Mouse (Mus musculus): Measurements from ENCODE around the gene Slc12a7. TPM values are rescaled to one million over a fixed set of nuclear protein-coding genes. Genes with fewer than 3 reads are reported as not detected.
A peak's percentile ranks its signal among the peaks of the same experiment; 100 is the strongest.
"Not testable (repeated sequence)": the region's sequence is repeated elsewhere in the genome, so short reads cannot be mapped to it uniquely, and the experiment has no call there.

Slc12a7 gene
- 1 to 10 TPM; 6.0 to 7.3 TPM for total RNA-seq (2021)

DNA sequence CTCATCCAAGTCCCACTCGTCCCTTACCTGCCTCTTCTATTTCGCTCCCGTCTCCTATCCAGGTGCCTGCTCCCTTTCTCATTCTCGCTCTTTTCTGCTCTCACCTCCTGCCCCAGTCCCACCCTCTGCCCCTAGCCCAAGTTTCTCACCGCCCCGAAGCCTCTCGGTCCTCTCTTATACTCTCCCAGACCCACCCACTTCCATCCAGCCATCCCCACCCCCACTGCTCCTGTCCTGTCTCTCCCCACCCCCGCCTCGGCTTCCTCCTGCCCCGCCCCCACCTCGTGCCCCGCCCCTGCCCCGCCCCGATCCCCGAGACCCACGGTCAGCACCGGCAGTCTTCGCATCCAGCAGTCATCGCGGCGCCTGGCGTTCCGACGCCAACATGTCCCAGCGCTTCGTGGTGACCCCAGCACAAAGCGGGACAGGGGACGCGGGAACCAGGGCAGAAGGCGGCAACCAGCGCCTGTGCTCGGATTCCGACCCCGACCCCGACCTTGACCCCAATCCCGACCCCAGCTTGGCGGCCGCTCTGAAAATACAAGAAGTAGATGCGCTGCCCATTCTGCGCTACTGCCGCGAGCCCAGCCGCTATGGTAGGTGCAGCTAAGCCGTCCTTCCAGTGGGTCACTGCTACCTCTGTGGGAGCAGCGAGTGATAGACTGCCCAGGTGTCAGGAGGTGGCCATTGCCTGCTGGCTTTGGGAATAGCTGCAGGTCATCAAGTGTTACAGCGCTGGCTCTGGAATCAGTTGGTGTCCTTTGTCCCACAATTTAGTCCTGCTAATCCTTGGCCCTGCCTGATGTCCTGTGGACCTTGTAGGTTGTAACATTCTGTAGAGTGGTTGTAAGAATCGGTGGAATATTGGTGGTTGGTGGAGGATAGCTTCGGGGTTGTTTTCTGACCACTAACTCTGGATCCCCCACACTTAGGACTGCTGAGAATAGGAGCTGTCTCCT lies at the start of gene Slc12a7:
Gene Slc12a7 (plus strand): TSS at position 353 of the 959 bp plus-strand sequence.
- peak in 1 of 2 experiments; percentile 45 for DNase-seq (ENCODE audit: extremely low spot score in 1 of 2, low spot score in 2 of 2)
- intact Hi-C loops (cut with DNase I), result no loop called here

DNA sequence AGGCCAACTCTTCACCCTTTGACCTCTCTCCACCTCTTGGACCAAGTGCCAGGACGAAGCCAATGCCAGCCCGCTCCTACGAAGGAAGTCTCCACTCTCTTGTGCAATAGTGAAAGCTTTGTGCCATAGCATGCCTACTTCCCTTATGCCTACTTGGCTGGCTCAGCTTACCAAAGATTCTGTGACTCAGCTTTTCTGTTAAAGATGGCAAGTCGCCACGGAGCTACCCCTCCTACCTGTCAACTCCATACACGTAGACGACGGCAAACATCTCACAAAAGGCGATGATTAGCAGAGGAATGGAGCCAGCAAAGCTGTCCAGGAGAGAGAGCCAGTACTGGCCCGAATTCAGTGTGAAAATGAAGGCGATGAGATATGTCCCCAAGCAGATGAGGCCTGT lies 49.2 kb upstream of the Slc12a7 start:
- intact Hi-C loops (cut with DNase I), result no loop called here
- DNase-seq (ENCODE audit: extremely low spot score in 1 of 2, low spot score in 2 of 2), result peak in 1 of 2 experiments; percentile 4

DNA sequence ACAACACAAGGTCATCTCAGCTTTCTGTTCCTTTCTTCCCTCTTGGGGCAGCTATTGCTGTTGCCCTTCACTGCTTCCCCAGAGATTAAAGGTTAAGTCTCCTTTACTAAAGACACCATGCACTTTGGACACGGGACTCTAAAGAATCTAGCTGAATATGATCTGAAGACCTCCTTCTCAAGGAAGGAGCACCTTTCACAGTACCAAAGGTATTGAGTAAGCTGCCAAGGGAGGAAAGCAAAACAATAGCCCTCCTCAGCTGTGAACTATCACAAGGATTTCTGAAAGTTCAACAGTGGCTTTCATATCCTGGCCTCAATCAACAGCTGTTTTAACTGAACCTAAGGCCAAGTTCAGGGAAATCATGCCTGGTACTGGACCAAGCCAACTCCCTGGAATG lies 48.5 kb upstream of the Slc12a7 start:
- DNase-seq (ENCODE audit: extremely low spot score in 1 of 2, low spot score in 2 of 2), result no peak
- intact Hi-C loops (cut with DNase I), result no loop called here

DNA sequence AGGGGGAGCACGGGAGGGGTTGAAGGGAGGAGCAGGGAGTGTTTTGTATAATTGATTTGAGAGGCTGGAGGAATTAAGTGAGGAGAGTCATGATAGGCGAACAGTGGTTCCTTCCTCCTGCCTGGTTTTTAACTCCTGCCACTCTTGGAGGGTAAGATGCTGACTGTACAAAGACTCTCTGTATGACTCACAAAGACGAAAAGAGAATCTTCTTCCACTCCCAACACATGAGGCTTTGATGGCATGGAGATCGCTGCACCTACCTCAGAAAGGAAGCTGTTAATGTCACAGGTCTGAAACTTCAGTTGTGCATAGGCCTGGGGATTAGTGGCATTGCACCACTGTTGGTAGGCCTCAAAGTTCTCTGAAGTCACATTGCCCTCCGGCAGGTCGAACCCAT lies 47.4 kb upstream of the Slc12a7 start:
- DNase-seq (ENCODE audit: extremely low spot score in 1 of 2, low spot score in 2 of 2), result no peak
- intact Hi-C loops (cut with DNase I), result no loop called here

DNA sequence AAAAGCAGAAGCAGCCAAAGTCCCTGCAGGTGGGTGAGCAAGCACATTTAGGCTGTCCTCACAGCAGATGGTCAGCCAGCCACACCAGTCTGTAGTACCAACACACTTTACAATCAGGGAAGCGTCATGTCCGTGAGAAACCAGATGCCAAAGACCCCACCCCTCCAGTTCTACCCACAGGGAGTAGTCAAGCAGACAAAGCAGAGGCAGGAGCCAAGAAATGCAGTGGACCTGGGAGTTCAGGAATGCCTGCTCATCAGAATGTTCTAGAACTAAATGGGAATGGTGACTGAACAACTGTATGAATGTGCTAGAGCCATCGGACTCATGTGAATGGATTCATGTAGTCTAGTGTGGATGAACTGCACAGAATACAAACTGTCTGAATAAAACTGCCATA lies 45.3 kb upstream of the Slc12a7 start:
- intact Hi-C loops (cut with DNase I), result no loop called here
- no peak for DNase-seq (ENCODE audit: extremely low spot score in 1 of 2, low spot score in 2 of 2)

DNA sequence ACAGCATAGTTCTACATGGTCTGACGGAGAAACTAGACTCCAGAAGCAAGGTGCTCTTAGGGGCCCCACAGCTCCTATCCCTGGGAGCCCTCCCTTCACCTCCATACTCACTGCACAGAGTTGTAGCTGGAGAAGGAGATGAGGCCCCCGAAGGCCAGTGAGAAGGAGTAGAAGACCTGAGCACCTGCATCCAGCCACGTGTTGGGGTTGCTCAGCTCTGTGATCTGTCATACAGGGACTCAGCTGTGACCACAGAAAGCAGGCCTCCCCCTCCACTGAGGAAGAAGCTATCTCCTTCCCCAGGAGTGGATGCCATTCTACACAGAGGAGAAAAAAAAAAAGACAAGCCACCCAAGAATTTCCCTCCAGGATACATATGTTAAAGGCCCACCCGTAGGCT lies 44.0 kb upstream of the Slc12a7 start:
- intact Hi-C loops (cut with DNase I), result no loop called here

DNA sequence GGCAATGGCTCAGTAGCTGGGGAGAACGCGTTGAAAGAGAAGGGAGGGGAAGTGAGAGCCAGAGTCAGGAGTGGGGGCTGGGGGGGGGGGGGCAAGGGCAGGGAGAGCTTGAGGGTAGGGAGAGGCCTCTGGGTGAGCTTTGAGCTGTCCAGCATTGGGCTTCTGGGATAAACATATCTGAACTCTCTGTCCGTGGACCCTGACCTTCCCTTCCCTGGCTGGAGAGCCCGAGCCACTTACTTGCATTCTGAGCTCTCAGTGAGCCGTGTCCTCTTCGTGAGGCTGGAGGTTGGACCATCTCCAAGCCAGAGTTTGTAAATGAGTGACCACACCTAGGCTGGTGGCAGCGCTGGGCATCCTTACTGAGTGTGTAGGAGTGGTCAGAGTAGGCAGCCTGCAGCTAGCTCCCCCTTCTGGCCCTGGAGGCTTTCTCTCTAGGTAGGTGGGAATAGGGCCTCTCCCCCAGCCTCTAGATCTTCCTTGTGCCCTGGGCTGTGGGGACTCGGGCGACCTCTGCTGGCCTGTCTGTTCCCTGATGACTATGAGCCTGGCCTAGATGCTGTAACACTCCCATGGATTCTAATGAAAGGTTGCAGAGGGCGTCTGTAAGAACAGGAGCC lies 40.5 kb upstream of the Slc12a7 start:
- peak in 1 of 2 experiments; percentile 70 for DNase-seq (ENCODE audit: extremely low spot score in 1 of 2, low spot score in 2 of 2)
- intact Hi-C loops (cut with DNase I), result loop anchor here (5.0 kb wide), 1 partner anchor 45 kb away; no protein-coding TSS in a partner anchor

More for the DNA sequence above, 44.0 kb upstream of the Slc12a7 start:
- DNase-seq (ENCODE audit: extremely low spot score in 1 of 2, low spot score in 2 of 2), result no peak

DNA sequence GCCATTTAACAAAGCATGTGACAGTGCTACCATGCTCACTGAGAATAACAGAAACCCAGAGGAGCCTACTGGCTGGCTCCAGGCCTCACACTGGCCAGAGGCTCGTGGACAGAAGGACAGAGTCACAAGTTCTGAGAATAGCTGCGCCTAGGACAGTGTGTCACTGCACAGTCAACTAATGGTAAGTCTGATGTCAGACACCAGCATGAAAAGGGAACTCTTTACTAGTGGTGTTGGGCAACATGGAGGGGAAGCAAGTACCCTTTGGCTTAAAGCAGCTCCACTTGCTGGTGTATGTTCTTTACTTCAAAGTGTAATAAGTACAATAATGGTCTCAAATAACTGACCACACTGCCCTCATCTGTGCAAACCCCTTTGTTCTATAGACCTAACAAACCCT lies 39.6 kb upstream of the Slc12a7 start:
- intact Hi-C loops (cut with DNase I), result loop anchor here (5.0 kb wide), 1 partner anchor 46 kb away; no protein-coding TSS in a partner anchor

DNA sequence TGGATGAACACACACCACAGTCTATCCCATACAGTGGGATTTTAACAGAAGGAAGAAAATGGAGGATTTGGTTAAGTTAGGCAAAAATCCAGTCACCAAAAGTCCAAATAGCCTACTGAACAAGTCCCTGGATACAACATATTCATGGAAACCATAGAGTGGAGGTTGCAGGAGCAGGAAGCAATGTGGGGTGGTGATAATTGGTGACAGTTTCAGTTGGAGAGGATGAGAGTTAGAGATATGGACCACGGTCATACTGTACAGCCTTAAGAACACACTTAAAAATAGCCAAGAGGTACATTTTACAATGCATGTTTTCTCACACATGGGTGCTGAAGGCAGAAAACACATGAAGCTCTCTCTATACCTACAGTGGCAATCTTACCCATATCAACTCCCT lies 37.9 kb upstream of the Slc12a7 start:
- intact Hi-C loops (cut with DNase I), result loop anchor here (5.0 kb wide), 1 partner anchor 48 kb away; no protein-coding TSS in a partner anchor
- no peak for DNase-seq (ENCODE audit: extremely low spot score in 1 of 2, low spot score in 2 of 2)

More for the DNA sequence above, 39.6 kb upstream of the Slc12a7 start:
- no peak for DNase-seq (ENCODE audit: extremely low spot score in 1 of 2, low spot score in 2 of 2)

DNA sequence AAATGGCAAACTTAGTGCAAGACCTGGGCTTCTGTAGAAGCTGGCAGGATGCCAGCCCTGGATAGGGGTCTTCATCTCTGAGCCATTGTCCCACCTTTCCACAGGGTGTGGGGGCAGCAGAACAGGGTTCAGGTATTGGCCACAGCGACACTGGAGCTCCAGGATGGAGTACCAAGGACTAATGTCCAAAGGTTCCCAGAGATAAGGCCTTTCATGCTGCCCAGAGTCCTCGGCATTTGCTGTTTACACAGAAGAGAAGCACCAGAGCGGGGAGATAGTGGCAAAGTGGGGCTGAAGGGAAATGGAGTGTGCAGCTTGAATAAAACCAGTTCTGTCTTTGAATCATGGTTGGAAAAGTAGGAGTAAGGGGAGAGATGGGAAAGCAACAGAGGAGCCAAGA lies 36.4 kb upstream of the Slc12a7 start:
- intact Hi-C loops (cut with DNase I), result no loop called here
- no peak for DNase-seq (ENCODE audit: extremely low spot score in 1 of 2, low spot score in 2 of 2)

DNA sequence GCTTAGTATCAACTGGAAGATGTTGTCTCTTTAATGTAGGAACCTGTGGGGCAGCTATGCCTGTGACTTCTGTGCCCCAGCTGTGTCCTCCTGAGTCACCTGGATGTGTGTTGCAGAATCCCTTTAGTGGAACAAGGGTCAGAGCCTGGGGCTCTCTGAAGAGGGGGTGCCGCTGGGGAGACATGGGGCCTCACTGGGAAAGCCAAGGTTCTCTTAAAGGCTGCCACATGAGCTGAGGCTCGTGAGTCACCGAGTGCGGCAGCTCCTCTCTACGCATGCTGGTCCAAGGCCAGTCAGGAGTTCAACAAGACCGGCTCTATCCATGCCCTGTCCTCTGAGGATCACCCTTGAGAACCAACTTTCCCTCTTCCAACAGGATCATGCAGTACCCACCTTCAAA lies 33.2 kb upstream of the Slc12a7 start:
- intact Hi-C loops (cut with DNase I), result no loop called here
- no peak for DNase-seq (ENCODE audit: extremely low spot score in 1 of 2, low spot score in 2 of 2)

DNA sequence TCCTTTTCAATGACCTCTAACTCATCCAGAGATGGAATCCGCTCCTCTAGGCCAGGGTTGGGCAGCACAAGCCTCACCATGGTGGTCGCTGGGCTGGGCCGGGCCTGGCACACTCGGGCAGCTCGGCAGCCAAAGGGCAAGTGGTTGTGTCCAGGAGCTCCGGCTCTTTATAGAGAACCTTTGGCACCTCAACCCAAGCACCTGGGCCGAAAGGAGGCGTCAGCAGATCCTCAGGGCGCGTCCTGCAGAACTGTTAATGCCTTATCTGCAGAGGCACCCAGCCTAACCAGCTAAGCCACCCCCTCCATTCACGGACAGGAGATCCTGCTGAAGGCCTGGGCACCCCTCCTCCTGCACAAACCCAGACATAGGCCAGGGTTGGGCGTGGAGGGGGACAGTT lies 32.3 kb upstream of the Slc12a7 start:
- DNase-seq (ENCODE audit: extremely low spot score in 1 of 2, low spot score in 2 of 2), result no peak
- intact Hi-C loops (cut with DNase I), result no loop called here

DNA sequence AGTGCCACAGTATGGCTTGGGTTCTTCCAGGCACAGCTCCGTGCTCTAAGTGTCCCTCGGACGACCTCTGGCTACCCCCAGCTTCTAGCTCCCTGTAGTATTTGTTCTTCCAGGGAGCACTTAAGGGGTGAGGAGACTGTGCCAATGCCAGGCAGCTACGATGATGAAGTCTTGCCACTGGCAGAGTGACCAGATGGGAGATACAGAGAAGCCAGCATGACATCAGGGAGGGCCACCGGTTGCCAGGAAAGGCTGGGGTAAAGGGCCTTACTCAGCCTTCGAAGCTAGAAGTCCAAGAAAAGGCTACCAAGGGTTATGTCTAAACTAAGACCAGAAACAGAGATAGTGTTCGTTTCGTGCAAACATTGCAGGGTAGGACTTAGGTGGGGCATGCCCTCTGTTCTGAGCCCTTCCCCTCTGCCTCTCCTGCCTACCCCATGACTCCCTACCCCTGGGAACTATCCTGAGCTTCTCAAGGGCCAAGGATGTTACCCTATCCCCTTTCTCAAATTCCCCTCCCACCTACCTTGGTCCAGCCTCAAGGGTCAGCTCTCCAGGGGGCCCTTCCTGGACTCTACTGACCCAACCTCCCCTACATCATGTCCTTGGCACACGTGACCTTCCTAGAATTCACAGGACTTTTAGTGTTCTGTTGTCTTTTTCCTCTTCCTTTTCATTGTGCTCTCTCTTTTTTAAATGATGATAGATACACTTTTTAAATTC lies 31.6 kb upstream of the Slc12a7 start:
- intact Hi-C loops (cut with DNase I), result no loop called here
- no peak for DNase-seq (ENCODE audit: extremely low spot score in 1 of 2, low spot score in 2 of 2)

DNA sequence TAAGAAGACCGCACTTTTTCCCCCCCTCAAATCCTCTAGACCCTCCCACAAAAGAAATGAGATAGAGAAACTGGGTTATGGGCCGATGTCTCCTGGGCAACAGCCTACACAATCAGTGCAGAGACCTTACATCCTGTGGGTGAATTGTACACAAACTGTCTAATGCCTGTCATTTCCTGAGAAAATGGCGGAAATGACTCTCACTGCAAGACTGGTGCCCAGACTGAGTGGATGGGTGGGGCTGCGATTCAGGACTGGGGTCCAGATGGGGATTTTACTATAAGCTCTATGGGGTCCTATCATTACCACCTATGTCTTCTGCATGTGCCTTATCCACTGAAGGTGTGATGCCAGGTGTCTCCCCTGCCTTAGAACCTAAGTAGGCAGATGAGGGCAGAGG lies 30.1 kb upstream of the Slc12a7 start:
- intact Hi-C loops (cut with DNase I), result no loop called here
- DNase-seq (ENCODE audit: extremely low spot score in 1 of 2, low spot score in 2 of 2), result no peak

DNA sequence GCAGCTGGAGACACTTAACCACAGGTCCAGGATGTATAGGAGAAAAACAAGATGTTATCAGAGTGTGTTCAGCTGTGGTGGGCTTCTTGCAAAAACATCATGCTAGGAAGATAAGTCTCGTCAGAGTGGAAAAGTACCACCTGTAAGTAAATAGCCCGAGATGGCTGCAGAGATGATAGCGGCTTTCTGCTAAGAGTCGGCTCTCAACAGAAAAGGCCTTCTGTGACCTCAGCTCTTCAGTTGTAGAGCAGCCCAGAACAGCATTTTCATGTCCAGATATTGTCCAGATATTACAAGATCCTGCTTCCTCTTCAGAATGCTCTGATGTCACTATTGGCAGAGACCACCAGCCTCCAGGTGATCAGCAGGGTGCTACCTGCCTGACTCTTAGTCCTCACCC lies 29.4 kb upstream of the Slc12a7 start:
- DNase-seq (ENCODE audit: extremely low spot score in 1 of 2, low spot score in 2 of 2); intact Hi-C loops (cut with DNase I): not testable (repeated sequence)

DNA sequence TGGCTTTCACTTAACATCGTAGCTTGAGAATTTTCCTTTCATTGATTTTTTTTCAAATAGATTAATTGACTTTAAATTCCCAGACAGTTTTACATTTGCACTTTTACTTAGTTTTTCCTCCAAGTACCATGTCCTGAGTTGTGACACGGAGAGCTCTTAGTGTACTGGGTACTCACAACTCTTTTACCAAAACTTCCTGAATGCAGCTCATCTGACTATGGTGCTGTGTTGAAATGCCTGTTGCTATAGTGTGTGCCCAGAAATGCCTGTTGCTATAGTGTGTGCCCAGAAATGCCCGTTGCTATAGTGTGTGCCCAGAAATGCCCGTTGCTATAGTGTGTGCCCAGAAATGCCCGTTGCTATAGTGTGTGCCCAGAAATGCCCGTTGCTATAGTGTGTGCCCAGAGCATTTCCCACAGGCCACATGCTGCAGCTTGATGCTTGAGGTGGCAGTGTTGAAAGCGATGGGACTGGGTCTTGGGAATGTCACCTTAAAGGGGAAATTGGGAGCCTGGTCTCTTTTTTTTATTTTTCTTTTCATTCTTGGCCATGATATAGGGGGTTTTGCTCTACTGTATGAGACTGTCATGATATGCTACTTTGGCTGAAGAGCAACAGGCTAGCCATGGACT lies 28.1 kb upstream of the Slc12a7 start, which contains the start of gene Slc6a19:
Gene Slc6a19 (minus strand): TSS at position 172 of the 632 bp plus-strand sequence.
- intact Hi-C loops (cut with DNase I), result no loop called here
- DNase-seq (ENCODE audit: extremely low spot score in 1 of 2, low spot score in 2 of 2), result no peak

DNA sequence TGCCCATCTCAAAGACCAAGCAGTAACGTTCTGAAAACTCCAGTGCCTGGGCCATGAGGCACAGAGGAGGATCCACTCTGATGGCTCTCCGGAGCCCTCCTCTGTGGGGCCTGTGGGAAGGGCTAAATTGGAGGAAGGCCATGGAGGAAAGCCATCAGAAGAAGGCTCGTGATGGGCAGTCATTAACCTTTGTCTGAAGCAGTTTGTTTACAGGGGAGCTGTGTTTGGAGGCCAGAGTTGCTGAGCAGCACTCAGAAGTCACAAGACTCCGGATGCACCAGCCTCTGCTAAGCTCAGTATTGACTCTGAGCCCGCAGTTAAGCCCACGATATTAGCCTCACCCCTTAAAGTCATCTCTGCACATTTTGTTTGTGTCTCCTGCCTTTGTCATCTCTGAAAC lies 23.4 kb upstream of the Slc12a7 start:
- no peak for DNase-seq (ENCODE audit: extremely low spot score in 1 of 2, low spot score in 2 of 2)
- intact Hi-C loops (cut with DNase I), result no loop called here

DNA sequence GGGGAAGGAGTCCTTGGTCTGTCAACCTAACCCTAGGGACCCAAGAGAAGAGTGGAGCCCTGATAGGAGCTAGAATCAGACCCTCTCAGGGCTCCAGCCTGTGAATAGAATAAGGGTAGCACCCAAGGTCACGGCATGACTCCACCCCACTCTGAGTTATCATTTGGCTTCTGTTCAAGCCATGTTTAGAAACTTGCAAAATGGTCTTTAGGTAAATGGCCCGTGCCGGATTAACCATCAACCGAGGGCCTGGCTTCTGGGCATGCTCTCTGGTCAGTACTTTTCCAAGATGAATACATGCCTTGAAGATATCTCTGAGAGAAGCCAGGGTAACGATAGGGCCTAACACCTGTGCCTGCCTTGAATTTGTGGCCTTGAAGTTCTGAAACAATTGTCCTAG lies 21.7 kb upstream of the Slc12a7 start:
- DNase-seq (ENCODE audit: extremely low spot score in 1 of 2, low spot score in 2 of 2), result no peak
- intact Hi-C loops (cut with DNase I), result no loop called here

DNA sequence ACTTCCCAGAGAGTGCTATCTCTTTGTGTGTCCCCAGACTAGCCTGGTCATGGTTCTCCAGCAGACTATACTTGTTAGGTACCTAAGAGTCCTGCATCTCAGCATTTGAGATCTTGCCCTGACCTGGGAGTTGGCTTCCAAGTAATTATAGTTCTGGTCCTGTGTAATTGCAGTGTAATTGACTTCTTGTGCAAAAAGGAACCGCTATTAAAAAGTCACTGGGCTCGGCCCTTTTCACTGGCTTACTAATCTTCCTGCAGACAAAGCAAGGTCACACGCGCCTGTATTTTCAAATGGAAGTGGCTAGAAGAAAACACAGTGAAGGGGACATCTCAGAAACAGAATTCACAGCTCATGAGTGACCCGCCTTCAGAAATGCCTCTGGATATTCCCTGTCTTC lies 21.1 kb upstream of the Slc12a7 start:
- no peak for DNase-seq (ENCODE audit: extremely low spot score in 1 of 2, low spot score in 2 of 2)
- intact Hi-C loops (cut with DNase I), result no loop called here

All from left cerebral cortex, postnatal 10 days (tissue).